Mouse (Mus musculus) embryonic facial prominence, embryonic 14.5 days (tissue): ENCODE data around the gene Cst12. TPM values are rescaled to one million over a fixed set of nuclear protein-coding genes. Genes with fewer than 3 reads are reported as not detected.

Experiments used
- polyA plus RNA-seq: library from polyadenylated mRNA; unstranded; fragments of >200 nt; fragmentation: Nextera tagmentation; extraction: Ambion mirVana; gene quantifications from 2 replicates; pipeline ENCODE4 v1.2.1, GENCODE M21; 2014

Gene Cst12
- polyA plus RNA-seq, 1 experiment from 2014 or later = not detected

Other genes with a start within 250 kb of the Cst12 start
- gene Nxt1, start 116.8 kb upstream of the Cst12 start, polyA plus RNA-seq = 71.1 and 79.9 TPM in 2 replicates
- gene Gzf1, start 108.3 kb upstream of the Cst12 start, polyA plus RNA-seq = 22.4 and 23.3 TPM in 2 replicates
- gene Napb, start 56.9 kb upstream of the Cst12 start, polyA plus RNA-seq = 5.9 and 6.5 TPM in 2 replicates
- not detected in 2 replicates for gene Cstl1, start 39.0 kb upstream of the Cst12 start, polyA plus RNA-seq
- gene Cst11, start 17.9 kb upstream of the Cst12 start, polyA plus RNA-seq = not detected in 2 replicates
- not detected in 2 replicates for gene 8030411F24Rik, start 7.4 kb upstream of the Cst12 start, polyA plus RNA-seq
- not detected in 2 replicates for gene Cst8, start 9.4 kb downstream of the Cst12 start, polyA plus RNA-seq
- not detected in 2 replicates for gene Cst13, start 30.7 kb downstream of the Cst12 start, polyA plus RNA-seq
- gene Cst9, start 45.8 kb downstream of the Cst12 start, polyA plus RNA-seq = not detected in 2 replicates
- not detected in 2 replicates for gene 9230104L09Rik, start 75.7 kb downstream of the Cst12 start, polyA plus RNA-seq
- gene Cst3, start 86.3 kb downstream of the Cst12 start, polyA plus RNA-seq = 548 and 591 TPM in 2 replicates
- not detected in 2 replicates for gene Gm1330, start 213.9 kb downstream of the Cst12 start, polyA plus RNA-seq
- not detected in 2 replicates for gene Gm10750, start 227.9 kb downstream of the Cst12 start, polyA plus RNA-seq